Comparison of ENCODE assay signal across 8 mouse cellular contexts in the genomic region with DNA sequence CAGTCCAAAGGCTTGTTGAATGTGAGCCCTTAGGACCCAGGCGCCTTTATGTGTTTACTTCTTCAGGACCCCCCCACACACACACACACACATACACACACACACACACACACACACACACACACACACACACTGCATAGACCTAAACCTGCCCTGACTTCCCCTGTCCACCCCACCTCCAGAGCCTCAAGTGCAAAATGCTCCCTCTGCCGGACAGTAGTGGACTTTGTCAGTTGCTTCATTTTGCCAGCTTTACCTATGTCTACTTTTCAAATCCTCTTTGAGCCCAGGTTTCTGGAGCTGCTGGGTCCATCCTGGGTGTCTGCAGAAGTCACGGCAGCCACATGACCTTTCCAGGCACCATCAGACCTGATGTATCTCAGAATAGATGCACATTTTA. TPM values are rescaled to one million over a fixed set of nuclear protein-coding genes. Genes with fewer than 3 reads are reported as not detected.
A peak's percentile ranks its signal among the peaks of the same experiment; 100 is the strongest.
DNase-seq lines count a peak whose midpoint lies in the region; ATAC-seq lines count a peak whose summit lies in the region.

No protein-coding gene starts in this region.

- peaks cover 59% of the 10 kb centered on the region for H3K4me1 ChIP-seq in forebrain, embryonic 10.5 days
- H3K4me1 ChIP-seq in intestine, embryonic 14.5 days (replicated peaks; ENCODE audit: control insufficient read depth, insufficient read depth, low read length): peaks cover 30% of the 10 kb centered on the region
- peaks cover 67% of the 10 kb centered on the region for H3K4me1 ChIP-seq in liver, embryonic 13.5 days (replicated peaks)

- peak overlapping the region; percentile 85 for H3K27ac ChIP-seq in forebrain, embryonic 10.5 days
- H3K27ac ChIP-seq in intestine, embryonic 14.5 days (ENCODE audit: low read depth): no peak overlapping the region
- peak overlapping the region; percentile 91 for H3K27ac ChIP-seq in liver, embryonic 13.5 days

- H3K9me3 ChIP-seq in forebrain, embryonic 10.5 days: no peaks in the 10 kb centered on the region
- no peaks in the 10 kb centered on the region for H3K9me3 ChIP-seq in intestine, embryonic 14.5 days (ENCODE audit: control insufficient read depth, low read length)
- no peaks in the 10 kb centered on the region for H3K9me3 ChIP-seq in liver, embryonic 13.5 days (replicated peaks)

- H3K4me2 ChIP-seq in intestine, embryonic 14.5 days (ENCODE audit: low read length): peak overlapping the region; percentile 83
- peak overlapping the region; percentile 93 for H3K4me2 ChIP-seq in liver, embryonic 13.5 days

- peak overlapping the region; percentile 71 for H3K9ac ChIP-seq in intestine, embryonic 14.5 days (ENCODE audit: low read length)
- peak overlapping the region; percentile 89 for H3K9ac ChIP-seq in liver, embryonic 13.5 days

- H3K4me3 ChIP-seq in forebrain, embryonic 10.5 days: peak overlapping the region; percentile 75
- H3K4me3 ChIP-seq in intestine, embryonic 14.5 days (ENCODE audit: low read depth, low read length): peak overlapping the region; percentile 70
- peak overlapping the region; percentile 78 for H3K4me3 ChIP-seq in liver, embryonic 13.5 days (replicated peaks)

- DNase-seq in gastrocnemius, adult 18-20 months (ENCODE audit: low spot score): peak; percentile 52
- DNase-seq in gastrocnemius, postnatal 36 days: no peak
- DNase-seq in c-Kit-positive CD71-negative TER-119-negative erythroid progenitor cells, embryonic 14.5 days (ENCODE audit: low read depth): peak; percentile 80
- peak; percentile 69 for DNase-seq in forebrain, embryonic 10.5 days (ENCODE audit: extremely low spot score, low spot score)
- DNase-seq in intestine, embryonic 14.5 days (ENCODE audit: low spot score): no peak
- DNase-seq in liver, embryonic 13.5 days: peak; percentile 63
- DNase-seq in natural killer cell, adult 2 months (ENCODE audit: low spot score in 2 of 2): peak; percentile 73 to 81
- DNase-seq in testis, postnatal 10 days (ENCODE audit: low spot score): peak; percentile 73

- no peaks in the 10 kb centered on the region for H3K27me3 ChIP-seq in forebrain, embryonic 10.5 days (ENCODE audit: poor library complexity, severe bottlenecking)
- H3K27me3 ChIP-seq in intestine, embryonic 14.5 days (replicated peaks; ENCODE audit: control insufficient read depth, insufficient read depth, low read length): no peaks in the 10 kb centered on the region
- H3K27me3 ChIP-seq in liver, embryonic 13.5 days: no peaks in the 10 kb centered on the region

- peaks cover 24% of the 10 kb centered on the region for H3K36me3 ChIP-seq in forebrain, embryonic 10.5 days (replicated peaks)
- H3K36me3 ChIP-seq in intestine, embryonic 14.5 days (ENCODE audit: control insufficient read depth, insufficient read depth, low read length): peaks cover 15% of the 10 kb centered on the region
- H3K36me3 ChIP-seq in liver, embryonic 13.5 days: peaks cover 32% of the 10 kb centered on the region

- ATAC-seq in intestine, embryonic 14.5 days (replicated peaks; ENCODE audit: low FRiP score, low TSS enrichment, low read depth): no peak
- ATAC-seq in liver, embryonic 13.5 days (ENCODE audit: low read depth): peak; percentile 25

- intact Hi-C loops in gastrocnemius, postnatal 36 days (cut with DNase I): loop anchor here (2.0 to 10.0 kb wide), 2 partner anchors 14 to 170 kb away; partner anchors contain the start of genes Grik5 and Zfp574

- WGBS in forebrain, embryonic 10.5 days: 11% methylated on average over 3 of the region's 3 CpGs
- 19% methylated on average over 3 of the region's 3 CpGs for WGBS in intestine, embryonic 14.5 days
- WGBS in liver, embryonic 13.5 days (ENCODE audit: insufficient replicate concordance): 12% methylated on average over 3 of the region's 3 CpGs

RNA-seq across cellular contexts. Expression of gene Arhgef1, which starts 2.2 kb away (rescaled TPM):
- total RNA-seq in gastrocnemius, adult 18-20 months (2021): 10 to 100 TPM; 21.0 to 23.8 TPM
- 10 to 100 TPM; 28.6 to 31.6 TPM for total RNA-seq in gastrocnemius, postnatal 36 days (2021)
- polyA plus RNA-seq in forebrain, embryonic 10.5 days (2016; fragmentation: Nextera tagmentation; extraction: Ambion mirVana): 58.2 and 59.2 TPM in 2 replicates
- 80.6 and 85.3 TPM in 2 replicates for polyA plus RNA-seq in intestine, embryonic 14.5 days (2014; fragmentation: Nextera tagmentation; extraction: Ambion mirVana)
- polyA plus RNA-seq in liver, embryonic 13.5 days (2015; fragmentation: Nextera tagmentation; extraction: Ambion mirVana): 44.3 and 48.2 TPM in 2 replicates

RNA-seq across cellular contexts. Expression of gene Cd79a, which starts 7.8 kb away (rescaled TPM):
- total RNA-seq in gastrocnemius, adult 18-20 months (2021): under 1 TPM in 1 of 2 experiments, not detected in 1; 0.14 TPM
- total RNA-seq in gastrocnemius, postnatal 36 days (2021): under 1 TPM in 1 of 2 experiments, not detected in 1; 0.23 TPM
- polyA plus RNA-seq in forebrain, embryonic 10.5 days (2016; fragmentation: Nextera tagmentation; extraction: Ambion mirVana): 0.25 and 0.55 TPM in 2 replicates
- 0.28 and 0.32 TPM in 2 replicates for polyA plus RNA-seq in intestine, embryonic 14.5 days (2014; fragmentation: Nextera tagmentation; extraction: Ambion mirVana)
- polyA plus RNA-seq in liver, embryonic 13.5 days (2015; fragmentation: Nextera tagmentation; extraction: Ambion mirVana): 0.51 and 0.61 TPM in 2 replicates

RNA-seq across cellular contexts. Expression of gene Rps19, which starts 20.8 kb away (rescaled TPM):
- 100 to 1,000 TPM; 312 to 357 TPM for total RNA-seq in gastrocnemius, adult 18-20 months (2021)
- 100 to 1,000 TPM; 283 to 298 TPM for total RNA-seq in gastrocnemius, postnatal 36 days (2021)
- 2,087 and 2,135 TPM in 2 replicates for polyA plus RNA-seq in forebrain, embryonic 10.5 days (2016; fragmentation: Nextera tagmentation; extraction: Ambion mirVana)
- 3,468 and 3,555 TPM in 2 replicates for polyA plus RNA-seq in intestine, embryonic 14.5 days (2014; fragmentation: Nextera tagmentation; extraction: Ambion mirVana)
- polyA plus RNA-seq in liver, embryonic 13.5 days (2015; fragmentation: Nextera tagmentation; extraction: Ambion mirVana): 1,483 and 1,612 TPM in 2 replicates

RNA-seq across cellular contexts. Expression of gene Dmrtc2, which starts 35.1 kb away (rescaled TPM):
- not detected for total RNA-seq in gastrocnemius, adult 18-20 months (2021)
- total RNA-seq in gastrocnemius, postnatal 36 days (2021): not detected
- not detected in 2 replicates for polyA plus RNA-seq in forebrain, embryonic 10.5 days (2016; fragmentation: Nextera tagmentation; extraction: Ambion mirVana)
- not detected in 2 replicates for polyA plus RNA-seq in intestine, embryonic 14.5 days (2014; fragmentation: Nextera tagmentation; extraction: Ambion mirVana)
- not detected in 2 replicates for polyA plus RNA-seq in liver, embryonic 13.5 days (2015; fragmentation: Nextera tagmentation; extraction: Ambion mirVana)

RNA-seq across cellular contexts. Expression of gene Lypd4, which starts 35.2 kb away (rescaled TPM):
- total RNA-seq in gastrocnemius, adult 18-20 months (2021): not detected
- not detected for total RNA-seq in gastrocnemius, postnatal 36 days (2021)
- polyA plus RNA-seq in forebrain, embryonic 10.5 days (2016; fragmentation: Nextera tagmentation; extraction: Ambion mirVana): not detected in 2 replicates
- not detected in 2 replicates for polyA plus RNA-seq in intestine, embryonic 14.5 days (2014; fragmentation: Nextera tagmentation; extraction: Ambion mirVana)
- not detected in 2 replicates for polyA plus RNA-seq in liver, embryonic 13.5 days (2015; fragmentation: Nextera tagmentation; extraction: Ambion mirVana)

Comparison
In these comparisons a context has a peak if more than half of its experiments do, and no peak if none do; other contexts are left out.
1. DNase-seq: peak in gastrocnemius, adult 18-20 months (single experiment), c-Kit-positive CD71-negative TER-119-negative erythroid progenitor cells, embryonic 14.5 days (single experiment), forebrain, embryonic 10.5 days (single experiment), liver, embryonic 13.5 days (single experiment), natural killer cell, adult 2 months (2 of 2) and testis, postnatal 10 days (single experiment); none in gastrocnemius, postnatal 36 days (0 of 2) and intestine, embryonic 14.5 days (single experiment).
2. Peak in every context shown above with its lines, with median percentiles within 50 percentile points of each other: H3K4me3 ChIP-seq.